ENCODE assay signal across 9 mouse cellular contexts in the genomic region with DNA sequence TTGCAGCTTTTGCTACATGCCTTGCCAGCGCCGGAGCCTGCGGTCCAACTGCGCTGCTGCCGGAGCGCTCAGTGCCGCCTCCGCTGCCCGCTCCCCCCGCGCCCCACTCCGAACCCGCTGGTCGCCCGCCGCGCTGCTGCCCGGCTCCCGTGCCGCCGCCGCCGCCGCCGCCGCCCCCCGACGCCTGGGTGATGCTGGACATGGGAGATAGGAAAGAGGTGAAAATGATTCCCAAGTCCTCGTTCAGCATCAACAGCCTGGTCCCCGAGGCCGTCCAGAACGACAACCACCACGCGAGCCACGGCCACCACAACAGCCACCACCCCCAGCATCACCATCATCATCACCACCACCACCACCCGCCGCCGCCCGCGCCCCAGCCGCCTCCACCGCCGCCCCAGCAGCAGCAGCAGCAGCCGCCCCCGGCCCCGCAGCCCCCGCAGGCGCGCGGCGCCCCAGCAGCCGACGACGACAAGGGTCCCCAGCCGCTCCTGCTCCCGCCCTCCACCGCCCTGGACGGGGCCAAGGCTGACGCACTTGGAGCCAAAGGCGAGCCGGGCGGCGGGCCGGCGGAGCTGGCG. TPM values are rescaled to one million over a fixed set of nuclear protein-coding genes. Genes with fewer than 3 reads are reported as not detected.
A peak's percentile ranks its signal among the peaks of the same experiment; 100 is the strongest.
DNase-seq lines count a peak whose midpoint lies in the region; ATAC-seq and TF ChIP-seq lines count a peak whose summit lies in the region.
"Had no signal": no experiment of that assay in that cellular context is flagged by ENCODE, and none has a peak within 500 bp of the region (broad histone marks: within the 10 kb centered on the region; RNA-seq: fewer than 3 reads in every experiment).

No protein-coding gene starts in this region.

- H3K9me3 ChIP-seq in heart, embryonic 13.5 days: no peaks in the 10 kb centered on the region
- 0 out of 2 replicates have a peak, but pooled peaks cover 3% of the 10 kb centered on the region for H3K9me3 ChIP-seq in limb, embryonic 13.5 days

- peaks cover 10% of the 10 kb centered on the region for H3K4me1 ChIP-seq in heart, embryonic 13.5 days
- peaks cover 14% of the 10 kb centered on the region for H3K4me1 ChIP-seq in testis, adult 2 months (ENCODE audit: control insufficient read depth, insufficient read depth, low read length)
- H3K4me1 ChIP-seq in limb, embryonic 13.5 days: peaks cover 7% of the 10 kb centered on the region; the same call in 1 of the 2 replicates

- DNase-seq in heart, adult 9 months (ENCODE audit: low spot score in 2 of 2): no peak
- DNase-seq in testis, postnatal 10 days (ENCODE audit: low spot score): no peak
- no peak for DNase-seq in spleen, adult 12 weeks (ENCODE audit: low spot score)
- DNase-seq in adrenal gland, adult (ENCODE audit: inconsistent age in 2 of 2, low spot score in 1 of 2): no peak
- no peak for DNase-seq in T-cell, adult 2 months (ENCODE audit: low spot score)

- peak overlapping the region; percentile 49 for H3K4me3 ChIP-seq in heart, embryonic 13.5 days
- peak overlapping the region; percentile 44 for H3K4me3 ChIP-seq in testis, adult 2 months (ENCODE audit: control insufficient read depth, low read depth, low read length)
- H3K4me3 ChIP-seq in limb, embryonic 13.5 days: peak overlapping the region; percentile 41
- H3K4me3 ChIP-seq: myocyte had no signal

- no peak overlapping the region for H3K27ac ChIP-seq in heart, embryonic 13.5 days (replicated peaks)
- no peak overlapping the region for H3K27ac ChIP-seq in testis, adult 2 months (ENCODE audit: control insufficient read depth, insufficient read depth, low read depth, low read length)
- no peak overlapping the region for H3K27ac ChIP-seq in limb, embryonic 13.5 days

- no peak for TF ChIP-seq CTCF in testis, adult 2 months (IDR thresholded peaks at IDR 0.05; ENCODE audit: control insufficient read depth, insufficient read depth, insufficient replicate concordance, low read depth, low read length)

- 2% methylated on average over 46 of the region's 66 CpGs for WGBS in heart, embryonic 13.5 days
- 1% methylated on average over 41 of the region's 66 CpGs for WGBS in limb, embryonic 13.5 days

- H3K4me2 ChIP-seq in heart, embryonic 13.5 days: peak overlapping the region; percentile 68
- peak overlapping the region; percentile 62 for H3K4me2 ChIP-seq in limb, embryonic 13.5 days (replicated peaks)

- no peaks in the 10 kb centered on the region for H3K36me3 ChIP-seq in heart, embryonic 13.5 days
- no peaks in the 10 kb centered on the region for H3K36me3 ChIP-seq in testis, adult 2 months (ENCODE audit: control insufficient read depth, insufficient read depth, low read length)
- H3K36me3 ChIP-seq in limb, embryonic 13.5 days: no peaks in the 10 kb centered on the region

- H3K27me3 ChIP-seq in heart, embryonic 13.5 days (replicated peaks): peaks cover 87% of the 10 kb centered on the region
- peaks cover 11% of the 10 kb centered on the region for H3K27me3 ChIP-seq in testis, adult 2 months (ENCODE audit: control insufficient read depth, insufficient read depth, low read length)
- peaks cover 82% of the 10 kb centered on the region for H3K27me3 ChIP-seq in limb, embryonic 13.5 days

- no peak for TF ChIP-seq POLR2A in testis, adult 2 months (IDR thresholded peaks at IDR 0.05; ENCODE audit: control insufficient read depth, low read depth, low read length)

- no peak overlapping the region for H3K9ac ChIP-seq in heart, embryonic 13.5 days
- H3K9ac ChIP-seq in limb, embryonic 13.5 days: no peak overlapping the region

- ATAC-seq in heart, embryonic 13.5 days (ENCODE audit: extremely low read depth, insufficient number of reproducible peaks, low FRiP score, low TSS enrichment): no peak
- ATAC-seq in limb, embryonic 13.5 days (ENCODE audit: low FRiP score, low read depth): no peak

RNA-seq across cellular contexts. Expression of a gene that starts 0.6 kb away (rescaled TPM):
- polyA plus RNA-seq in heart, embryonic 13.5 days (2015; fragmentation: Nextera tagmentation; extraction: Ambion mirVana): not detected in 2 replicates
- 0.02 TPM in 1 of 2 replicates, not detected in the other for polyA plus RNA-seq in testis, adult 2 months (2012; rRNA removed)
- polyA plus RNA-seq in limb, embryonic 13.5 days (2015; fragmentation: Nextera tagmentation; extraction: Ambion mirVana): not detected in 2 replicates
- polyA plus RNA-seq: myocyte had no signal

RNA-seq across cellular contexts. Expression of a gene that starts 1.9 kb away (rescaled TPM):
- 0.12 TPM in 1 of 2 replicates, not detected in the other for polyA plus RNA-seq in heart, embryonic 13.5 days (2015; fragmentation: Nextera tagmentation; extraction: Ambion mirVana)
- polyA plus RNA-seq in testis, adult 2 months (2012; rRNA removed): 0.67 and 0.91 TPM in 2 replicates
- polyA plus RNA-seq in limb, embryonic 13.5 days (2015; fragmentation: Nextera tagmentation; extraction: Ambion mirVana): not detected in 2 replicates
- polyA plus RNA-seq: myocyte had no signal
